Mouse (Mus musculus): ENCODE measurements around the gene Ripor3.
"Not testable (repeated sequence)": the region's sequence is repeated elsewhere in the genome, so short reads cannot be mapped to it uniquely, and the experiment has no call there.

Gene Ripor3

GRCm38 (mm10) chr2:168009936-168010668 lies at the start of gene Ripor3:
Ripor3 (minus strand) TSS chr2:168010618.
- no peak for DNase-seq

GRCm38 (mm10) chr2:168059200-168059790 lies 48.9 kb upstream of the Ripor3 start:
- DNase-seq: no peak

- DNase-seq: no peak
These were observed 48.2 kb upstream of the Ripor3 start for GRCm38 (mm10) chr2:168058488-168059199.

- DNase-seq: not testable (repeated sequence)
These were observed 47.5 kb upstream of the Ripor3 start for GRCm38 (mm10) chr2:168057876-168058275.

GRCm38 (mm10) chr2:168056666-168056933 lies 46.2 kb upstream of the Ripor3 start:
- DNase-seq: no peak

GRCm38 (mm10) chr2:168055910-168056665 lies 45.7 kb upstream of the Ripor3 start:
- no peak for DNase-seq

GRCm38 (mm10) chr2:168054142-168054541 lies 43.7 kb upstream of the Ripor3 start:
- DNase-seq: no peak

GRCm38 (mm10) chr2:168052689-168053088 lies 42.3 kb upstream of the Ripor3 start:
- DNase-seq: no peak

GRCm38 (mm10) chr2:168052156-168052555 lies 41.7 kb upstream of the Ripor3 start:
- DNase-seq: no peak

GRCm38 (mm10) chr2:168050000-168050942 lies 39.9 kb upstream of the Ripor3 start:
- DNase-seq: no peak

- DNase-seq: no peak
These were observed 38.7 kb upstream of the Ripor3 start for GRCm38 (mm10) chr2:168049002-168049635.

GRCm38 (mm10) chr2:168046467-168046866 lies 36.0 kb upstream of the Ripor3 start:
- DNase-seq: no peak

- no peak for DNase-seq
These were observed 35.4 kb upstream of the Ripor3 start for GRCm38 (mm10) chr2:168045771-168046170.

- DNase-seq: no peak
These were observed 34.9 kb upstream of the Ripor3 start for GRCm38 (mm10) chr2:168045357-168045756.

- no peak for DNase-seq
These were observed 34.4 kb upstream of the Ripor3 start for GRCm38 (mm10) chr2:168044681-168045287.

- DNase-seq: no peak
These were observed 31.6 kb upstream of the Ripor3 start for GRCm38 (mm10) chr2:168042019-168042418.

- DNase-seq: no peak
These were observed 30.3 kb upstream of the Ripor3 start for GRCm38 (mm10) chr2:168040751-168041150.

GRCm38 (mm10) chr2:168037063-168037462 lies 26.6 kb upstream of the Ripor3 start:
- DNase-seq: no peak

GRCm38 (mm10) chr2:168035907-168036306 lies 25.5 kb upstream of the Ripor3 start:
- DNase-seq: no peak

GRCm38 (mm10) chr2:168033905-168034304 lies 23.5 kb upstream of the Ripor3 start:
- DNase-seq: no peak

GRCm38 (mm10) chr2:168031842-168032241 lies 21.4 kb upstream of the Ripor3 start:
- no peak for DNase-seq

Data from right cerebral cortex, adult 18-20 months (tissue).